Mouse (Mus musculus) layer of hippocampus, adult 9-11 months (tissue): Measurements from ENCODE around the gene Tnfaip2.

ENCODE experiments used
- DNase-seq: peaks from one replicate; pipeline ENCODE4 v3.0.0; 2022

The Tnfaip2 gene

GRCm38 (mm10) chr12:111442309-111443010, at the start of gene Tnfaip2:
Gene Tnfaip2 (plus strand): TSS chr12:111442469.
- no peak for DNase-seq

DNA sequence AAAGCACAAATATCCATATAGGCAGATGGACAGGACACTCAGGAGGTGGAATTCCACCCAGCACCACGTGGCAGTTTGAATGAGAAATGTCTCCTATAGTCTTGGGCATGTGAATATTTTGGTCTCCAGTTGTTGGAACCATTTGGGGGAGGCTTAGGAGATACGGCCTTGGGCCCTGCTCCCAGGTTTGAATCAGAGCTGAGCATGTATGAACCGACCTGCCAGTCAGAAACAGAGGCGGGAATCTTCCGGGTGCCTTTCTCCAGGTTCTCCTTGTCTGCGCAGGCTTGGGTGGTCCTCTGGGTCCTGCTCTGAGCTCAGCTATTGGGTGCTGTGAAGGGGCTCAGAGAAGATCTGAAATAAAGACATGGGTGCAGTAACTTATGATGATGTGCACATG, 48.3 kb upstream of the Tnfaip2 start:
- DNase-seq, result no peak

DNA sequence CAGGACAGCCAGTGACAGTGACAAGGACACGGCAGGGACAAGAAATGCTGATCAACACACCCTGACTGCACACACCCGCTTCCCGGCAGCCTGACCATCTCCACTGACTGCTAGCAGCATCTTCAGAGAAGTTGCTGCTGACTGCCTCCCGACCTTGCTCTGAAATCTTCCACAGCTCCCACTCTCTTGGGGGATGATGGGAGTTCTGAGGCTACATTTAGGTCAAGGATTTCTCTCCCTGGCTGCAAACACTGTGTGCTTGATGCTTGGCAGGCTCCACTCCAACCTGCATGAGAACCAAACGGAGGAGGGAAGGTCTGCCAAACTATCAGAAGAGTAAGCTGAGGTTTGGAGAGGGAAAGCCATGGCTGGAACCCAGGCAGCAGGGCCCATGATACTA, 45.3 kb upstream of the Tnfaip2 start:
- DNase-seq, result no peak

DNA sequence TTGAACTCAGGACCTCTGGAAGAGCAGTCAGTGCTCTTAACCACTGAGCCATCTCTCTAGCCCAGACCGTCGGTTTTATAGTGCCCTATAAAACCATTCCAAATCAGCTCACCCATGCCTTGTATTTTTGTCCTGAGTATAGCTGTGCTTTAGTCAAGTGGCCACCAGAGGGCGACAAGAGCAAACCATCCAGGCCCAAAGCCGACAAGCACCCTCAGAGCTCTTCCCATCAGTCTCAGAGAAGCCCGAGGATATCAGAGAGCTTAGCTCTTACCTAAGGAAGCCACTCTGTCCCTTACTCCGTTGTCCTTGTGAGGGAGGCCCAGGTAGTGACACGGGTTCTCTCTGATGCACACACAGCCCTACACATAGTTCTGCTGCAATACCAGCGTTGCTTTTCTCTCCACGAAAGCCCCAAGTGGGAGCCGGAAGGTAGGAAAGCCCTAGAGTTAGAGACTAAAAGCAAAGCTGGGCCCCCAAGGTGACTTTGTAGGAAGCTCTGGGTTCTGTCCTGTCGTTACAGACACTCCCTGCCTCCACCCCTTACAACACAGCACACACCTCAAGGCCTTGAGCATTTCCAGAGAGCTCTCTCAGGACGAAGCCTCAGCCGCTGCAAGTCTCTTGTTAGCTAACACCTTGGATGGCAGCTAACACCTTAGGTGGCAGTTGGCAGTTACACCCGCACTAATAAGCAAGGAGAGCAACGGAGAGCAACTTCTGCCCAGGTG, 40.6 kb upstream of the Tnfaip2 start:
- peak; percentile 60 for DNase-seq

GRCm38 (mm10) chr12:111404880-111405279, 37.4 kb upstream of the Tnfaip2 start:
- DNase-seq, result no peak

DNA sequence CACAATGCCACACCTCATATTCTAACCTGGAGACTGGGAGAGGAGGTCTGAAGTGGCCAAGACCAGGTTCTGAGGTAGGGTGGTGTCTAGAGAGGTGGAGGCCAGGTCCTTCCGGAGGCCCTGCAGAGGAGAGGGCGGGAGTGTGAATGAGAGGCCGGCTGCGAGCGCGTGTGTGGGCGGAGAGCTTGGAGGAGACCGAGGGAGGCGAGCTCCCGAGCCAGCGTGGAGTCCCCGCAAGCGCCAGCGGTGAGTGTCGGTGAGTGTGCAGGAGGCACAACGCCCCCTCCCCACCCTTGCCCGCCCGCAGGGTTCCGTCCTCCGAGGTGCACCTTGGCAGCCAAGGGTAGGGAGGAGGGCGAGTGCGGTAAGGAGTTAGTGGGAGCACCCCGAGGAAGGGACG, 35.6 kb upstream of the Tnfaip2 start, which contains the start of gene Lbhd2:
Lbhd2 (plus strand) TSS at position 188 of the 400 bp plus-strand sequence.
- no peak for DNase-seq

GRCm38 (mm10) chr12:111409583-111409982, 32.7 kb upstream of the Tnfaip2 start:
- no peak for DNase-seq

DNA sequence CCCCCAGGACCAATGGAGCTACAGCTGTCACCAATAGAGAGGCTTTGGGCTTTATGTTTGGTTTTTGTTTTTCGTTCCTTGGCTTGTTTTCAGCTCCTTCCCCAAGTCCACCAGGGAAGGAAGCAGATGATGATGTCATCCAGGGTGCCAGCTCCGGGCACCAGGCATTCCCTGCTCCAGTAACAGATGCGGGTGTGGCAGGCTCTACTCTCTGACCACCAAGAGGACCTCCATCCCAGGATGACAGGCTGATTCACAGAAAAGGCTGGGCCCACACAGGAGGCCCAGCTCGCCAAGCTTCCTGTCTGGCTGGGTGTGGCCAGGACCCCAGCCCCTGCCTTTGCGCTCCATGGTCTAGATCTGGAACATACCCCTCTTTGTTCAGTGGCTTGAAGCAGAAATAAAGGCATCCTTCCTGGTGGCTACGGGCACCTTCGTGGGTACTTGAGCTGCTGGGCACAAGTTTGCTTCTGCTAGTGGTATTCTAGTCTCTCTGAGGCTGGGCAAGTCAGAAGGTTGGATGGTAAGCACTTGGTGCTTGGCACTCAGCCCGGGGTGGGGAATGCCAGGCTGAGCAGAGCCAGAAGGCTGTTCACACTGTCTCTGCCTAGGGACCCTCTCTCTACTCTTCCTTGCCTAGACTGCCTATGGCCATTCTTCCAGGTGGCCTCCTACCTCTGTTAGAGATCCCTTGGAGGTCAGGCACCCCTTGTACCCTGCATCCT, 30.5 kb upstream of the Tnfaip2 start:
- no peak for DNase-seq

DNA sequence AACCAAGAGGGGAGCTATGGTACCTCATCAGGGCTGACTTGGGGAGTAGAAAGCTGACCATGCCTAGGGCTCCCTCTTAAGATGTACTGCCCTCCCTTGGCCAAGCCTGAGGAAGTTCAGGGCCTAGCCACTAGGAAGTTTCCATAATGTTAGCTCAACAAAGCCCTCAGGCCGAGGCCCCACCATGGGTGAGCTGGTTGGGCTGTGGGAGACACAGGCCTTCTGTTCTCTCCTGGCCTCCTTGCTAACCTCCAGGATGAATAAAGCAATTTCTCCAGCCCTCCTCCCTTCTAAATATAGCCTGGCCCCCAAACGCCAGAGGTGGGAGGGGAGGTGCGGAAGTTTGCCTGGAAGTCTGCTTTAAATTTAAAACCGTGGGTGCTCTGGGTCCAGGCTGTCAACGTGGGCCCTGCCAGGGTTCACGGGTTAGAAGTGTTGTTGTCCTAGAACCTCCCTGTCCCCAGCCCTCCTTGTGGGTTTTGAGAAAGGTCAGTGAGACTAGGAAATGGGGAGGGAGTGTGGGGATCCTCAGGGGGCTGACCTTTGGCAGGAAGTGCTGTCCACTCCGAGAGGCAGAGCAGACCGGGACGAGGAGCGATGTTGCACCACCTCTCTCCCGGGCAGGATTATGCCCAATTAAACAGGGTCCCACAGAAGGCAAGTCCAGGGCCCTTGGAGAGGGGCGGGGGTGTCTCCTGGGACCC, 29.5 kb upstream of the Tnfaip2 start:
- no peak for DNase-seq

DNA sequence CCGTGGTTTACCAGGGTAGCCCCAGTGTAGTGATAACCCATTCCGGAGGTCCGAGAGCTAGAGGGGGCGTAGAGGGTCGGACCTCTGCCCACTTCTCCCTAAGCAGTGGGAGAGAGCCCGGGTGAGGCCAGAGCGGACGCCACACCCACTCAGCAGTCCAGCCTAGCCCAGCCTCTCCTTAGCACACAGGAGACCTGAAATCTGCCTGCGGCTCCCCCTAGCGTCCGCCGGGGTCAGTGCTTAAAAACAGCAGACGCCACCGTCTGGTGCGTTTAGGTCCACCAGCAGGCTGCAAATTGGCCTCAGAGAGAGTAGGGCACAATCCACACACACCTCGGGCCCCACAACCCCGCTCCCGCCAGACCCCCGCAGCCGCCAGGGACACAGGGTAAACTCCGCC, 29.0 kb upstream of the Tnfaip2 start:
- peak; percentile 82 for DNase-seq

GRCm38 (mm10) chr12:111416921-111417779, 25.1 kb upstream of the Tnfaip2 start, which contains the start of gene Exoc3l4:
Gene Exoc3l4 (plus strand): TSS chr12:111417017.
- DNase-seq, result no peak

GRCm38 (mm10) chr12:111419918-111420317, 22.4 kb upstream of the Tnfaip2 start:
- DNase-seq, result no peak

DNA sequence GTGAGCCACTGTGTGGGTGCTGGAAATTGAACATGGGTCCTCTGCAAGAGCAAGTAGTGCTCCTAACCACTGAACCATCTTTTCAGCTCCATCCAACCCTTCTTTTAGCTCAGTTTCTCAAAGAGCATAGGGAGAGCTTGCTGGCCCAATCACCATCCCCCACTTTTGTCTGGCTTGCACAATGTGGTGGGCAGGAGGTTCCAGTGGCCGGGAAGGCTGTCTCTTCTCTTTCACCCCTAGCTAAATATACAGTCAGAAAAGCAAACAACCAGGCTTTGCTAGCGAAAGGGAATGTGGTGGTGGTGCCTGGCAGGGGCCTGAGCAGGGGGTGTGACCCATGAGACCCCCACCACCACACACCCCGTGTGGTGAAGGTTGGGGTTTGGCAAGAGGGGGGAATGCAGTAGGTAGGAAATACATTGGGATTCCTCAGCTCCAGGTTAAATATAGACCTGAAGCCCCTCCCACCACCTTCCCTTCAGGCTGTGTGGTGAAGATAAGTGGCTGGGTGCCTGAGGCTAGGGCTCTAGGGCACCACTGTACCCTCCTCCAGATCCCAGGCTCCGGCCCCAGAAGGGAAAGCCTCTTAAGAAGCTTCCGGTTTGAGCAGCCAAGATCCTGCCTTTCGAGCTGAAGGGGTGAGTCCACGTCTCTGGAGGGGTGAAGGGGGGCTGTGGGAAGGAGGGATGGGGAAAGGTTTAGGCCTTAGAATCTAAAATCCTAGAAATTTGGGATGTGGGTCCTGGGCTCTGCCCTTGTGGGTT, 21.1 kb upstream of the Tnfaip2 start:
- no peak for DNase-seq

GRCm38 (mm10) chr12:111422852-111423251, 19.4 kb upstream of the Tnfaip2 start:
- DNase-seq, result no peak

DNA sequence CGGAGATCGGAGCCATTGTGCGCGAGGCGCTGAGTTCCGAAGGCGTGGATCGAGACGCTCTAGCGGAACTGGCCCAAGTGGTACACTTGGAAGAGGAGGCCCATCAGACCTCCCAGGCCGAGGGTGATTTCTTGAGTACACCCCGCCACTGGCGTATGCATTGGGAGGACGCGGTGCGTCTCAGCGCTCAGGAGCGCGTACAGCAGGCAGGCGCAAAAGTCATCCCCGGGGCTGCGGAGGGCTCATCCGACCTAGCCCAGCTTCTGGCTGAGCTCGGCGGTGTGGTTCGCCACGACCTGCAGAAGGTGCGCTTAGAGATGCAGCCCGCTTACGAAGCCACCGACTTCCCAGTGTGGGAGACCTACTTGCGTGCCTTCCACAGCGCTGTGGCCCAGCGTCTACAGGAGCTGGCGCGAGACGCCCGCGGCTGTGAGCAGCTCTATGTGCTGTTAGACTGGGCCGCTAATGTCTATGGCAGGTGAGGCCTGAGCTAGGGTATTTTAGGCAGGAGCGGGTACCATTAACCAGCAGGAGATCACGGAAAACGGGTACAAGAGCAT, 18.6 kb upstream of the Tnfaip2 start:
- no peak for DNase-seq

DNA sequence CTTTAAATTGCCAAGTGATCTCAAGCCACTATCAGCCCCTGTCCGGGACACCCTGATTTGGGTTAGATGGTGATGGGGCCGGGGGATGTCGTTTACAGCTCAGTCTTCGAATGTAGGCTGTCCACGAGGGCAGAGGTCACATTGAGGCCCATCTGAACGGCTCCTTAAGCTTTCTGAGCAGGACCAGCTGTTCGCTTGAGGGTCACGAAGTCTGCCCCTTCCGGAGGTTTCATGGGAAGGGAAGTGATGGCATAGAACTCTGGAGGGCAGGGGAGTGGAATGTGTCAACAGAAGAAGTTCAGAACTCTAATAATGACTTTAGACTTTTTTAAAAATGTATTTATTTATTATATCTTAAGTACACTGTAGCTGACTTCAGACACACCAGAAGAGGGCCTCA, 17.7 kb upstream of the Tnfaip2 start:
- no peak for DNase-seq

GRCm38 (mm10) chr12:111425258-111425657, 17.0 kb upstream of the Tnfaip2 start:
- peak; percentile 58 for DNase-seq

GRCm38 (mm10) chr12:111425789-111426460, 16.3 kb upstream of the Tnfaip2 start:
- peak; percentile 81 for DNase-seq

GRCm38 (mm10) chr12:111427438-111428113, 14.7 kb upstream of the Tnfaip2 start:
- DNase-seq, result no peak

- no peak for DNase-seq
These were observed 13.9 kb upstream of the Tnfaip2 start for GRCm38 (mm10) chr12:111428364-111428763.
